Mouse (Mus musculus) cortical plate, adult 2 months (tissue): ENCODE measurements around the gene Phka2.

Experiments used
- CTCF ChIP-seq: fragments of 200-500 bp; IDR thresholded peaks from 2 replicates; pipeline ENCODE4 v1.5.1; 2011; ENCODE audit warnings: mild to moderate bottlenecking, control low read depth, low read length; ENCODE audit not compliant: insufficient read depth; ENCODE audit errors: extremely low read depth
- POLR2A ChIP-seq: fragments of 200-500 bp; IDR thresholded peaks from 2 replicates; pipeline ENCODE4 v1.6.1; 2011; ENCODE audit warnings: mild to moderate bottlenecking, low read length, control low read depth; ENCODE audit not compliant: insufficient read depth; ENCODE audit errors: extremely low read depth

- no peak for TF ChIP-seq CTCF
- TF ChIP-seq POLR2A: no peak
Observed at GRCm38 (mm10) chrX:160548875-160549274, 46.9 kb downstream of the Phka2 start.
